Mouse (Mus musculus) brain, embryonic 14.5 days (tissue): ENCODE data around the gene Rel. TPM values are rescaled to one million over a fixed set of nuclear protein-coding genes. Genes with fewer than 3 reads are reported as not detected.
"Not testable (repeated sequence)": the region's sequence is repeated elsewhere in the genome, so short reads cannot be mapped to it uniquely, and the experiment has no call there.

Source experiments
- DNase-seq: peaks from one replicate; pipeline ENCODE4 v3.0.0-alpha.2; 2011; ENCODE audit warnings: low read depth
- CTCF ChIP-seq: fragments of 200-500 bp; IDR thresholded peaks from 2 replicates; pipeline ENCODE4 v1.5.1; 2012; ENCODE audit warnings: inconsistent platforms, mild to moderate bottlenecking, moderate library complexity, borderline replicate concordance; ENCODE audit not compliant: insufficient read depth, insufficient read length; ENCODE audit errors: extremely low read depth
- POLR2A ChIP-seq: fragments of 200-500 bp; IDR thresholded peaks from 2 replicates; pipeline ENCODE4 v1.6.1; 2012; ENCODE audit warnings: mild to moderate bottlenecking, inconsistent platforms, borderline replicate concordance; ENCODE audit not compliant: poor library complexity, insufficient read depth, insufficient read length, severe bottlenecking; ENCODE audit errors: extremely low read depth
- polyA plus RNA-seq: library from polyadenylated mRNA; depleted of rRNA; stranded (reverse); fragments of >200 nt; gene quantifications from 2 replicates; pipeline ENCODE4 v1.2.3, GENCODE M21; 2012; rRNA removed

The Rel gene
- 0.55 and 0.88 TPM in 2 replicates for polyA plus RNA-seq

DNA sequence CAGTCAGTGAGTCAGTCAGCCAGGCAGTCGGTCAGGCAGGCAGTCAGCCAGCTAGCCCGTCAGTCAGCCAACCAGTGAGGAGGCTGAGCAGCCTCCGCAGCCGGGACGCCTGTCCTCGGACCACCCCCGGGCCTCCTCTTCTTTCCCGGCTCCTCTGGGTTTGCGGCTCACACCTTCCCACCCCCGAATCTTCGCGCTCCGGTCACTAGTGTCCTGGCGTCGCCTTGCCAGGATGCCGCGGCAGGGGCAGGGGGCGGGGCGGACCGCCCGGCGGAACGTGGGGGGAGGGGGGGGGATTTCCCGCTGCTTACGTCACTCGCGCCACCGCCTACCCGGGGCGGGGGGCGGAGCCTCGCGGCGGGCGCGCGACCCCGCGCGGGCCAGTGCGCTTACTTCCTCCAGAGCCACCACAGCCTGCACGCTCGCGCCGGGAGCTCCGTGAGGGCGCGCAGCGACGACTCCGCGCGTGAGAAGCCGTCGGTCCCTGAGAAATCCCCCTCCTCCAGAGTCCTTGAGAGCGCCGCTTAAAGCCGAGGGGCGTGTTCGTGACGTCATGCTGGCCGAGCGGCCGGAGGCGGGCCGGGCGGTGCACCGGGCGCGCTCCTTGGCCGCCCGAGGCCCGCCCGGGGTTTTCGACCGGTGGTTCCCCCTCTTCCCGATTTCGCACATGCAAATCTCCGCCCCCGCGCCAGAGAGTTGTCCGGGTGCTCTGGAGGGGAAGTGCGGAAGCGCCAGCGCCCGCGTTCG, at the start of gene Rel:
Gene Rel (minus strand): TSS at position 211 of the 747 bp plus-strand sequence.
- TF ChIP-seq POLR2A (peak; percentile 59), CTCF (no peak)
- DNase-seq: peak; percentile 91

- DNase-seq: no peak
- TF ChIP-seq CTCF (no peak), POLR2A (no peak)
Observed at GRCm38 (mm10) chr11:23818745-23819144, 48.0 kb upstream of the Rel start.

DNA sequence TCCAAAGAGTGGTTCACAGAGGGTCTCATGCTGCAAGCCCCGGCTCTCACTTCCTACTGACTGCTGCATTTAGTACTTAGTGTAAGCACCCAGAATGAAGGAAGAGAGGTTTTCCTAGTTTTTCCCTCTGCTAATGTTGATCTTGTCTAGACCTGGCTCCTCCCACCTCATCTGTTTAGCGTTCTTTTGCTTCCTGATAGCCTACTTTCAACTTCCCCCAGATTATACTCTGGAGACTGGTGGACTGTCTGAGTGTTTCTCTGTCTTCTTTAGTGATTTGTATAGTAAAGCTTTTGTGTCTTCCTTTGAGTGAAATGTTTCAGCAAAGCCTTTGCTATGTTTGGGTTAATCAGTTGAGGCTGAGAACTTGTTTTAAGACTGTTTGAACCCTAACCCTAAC, 40.0 kb upstream of the Rel start:
- no peak for TF ChIP-seq POLR2A
- TF ChIP-seq CTCF: no peak

GRCm38 (mm10) chr11:23805716-23806115, 34.9 kb upstream of the Rel start:
- DNase-seq: no peak
- no peak for TF ChIP-seq POLR2A
- no peak for TF ChIP-seq CTCF

More for the DNA sequence above, 40.0 kb upstream of the Rel start:
- no peak for DNase-seq

DNA sequence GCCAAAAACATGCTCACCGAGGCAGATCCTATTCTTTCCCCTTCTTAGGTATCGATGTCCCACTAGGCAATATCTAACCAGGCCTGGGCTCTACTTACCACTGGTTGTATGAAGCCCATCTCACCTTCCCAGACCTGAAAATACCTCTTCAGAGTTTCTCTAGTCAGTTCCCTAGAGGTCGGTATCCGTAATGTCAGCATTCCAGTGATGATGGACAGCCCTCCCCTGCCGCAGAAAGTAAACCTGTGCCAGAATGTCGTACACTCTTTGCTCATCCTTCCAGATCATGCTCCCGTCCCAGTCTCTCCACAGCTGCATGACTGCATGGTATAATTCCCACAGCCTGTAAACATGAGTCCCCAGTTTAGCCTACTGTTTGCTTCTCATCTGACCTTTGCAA, 32.4 kb upstream of the Rel start:
- DNase-seq: no peak
- TF ChIP-seq POLR2A: no peak
- TF ChIP-seq CTCF: no peak

- TF ChIP-seq CTCF (no peak), POLR2A (no peak)
- no peak for DNase-seq
Observed at GRCm38 (mm10) chr11:23802256-23802655, 31.5 kb upstream of the Rel start.

GRCm38 (mm10) chr11:23801851-23802250, 31.1 kb upstream of the Rel start:
- no peak for TF ChIP-seq CTCF
- no peak for TF ChIP-seq POLR2A
- DNase-seq: no peak

DNA sequence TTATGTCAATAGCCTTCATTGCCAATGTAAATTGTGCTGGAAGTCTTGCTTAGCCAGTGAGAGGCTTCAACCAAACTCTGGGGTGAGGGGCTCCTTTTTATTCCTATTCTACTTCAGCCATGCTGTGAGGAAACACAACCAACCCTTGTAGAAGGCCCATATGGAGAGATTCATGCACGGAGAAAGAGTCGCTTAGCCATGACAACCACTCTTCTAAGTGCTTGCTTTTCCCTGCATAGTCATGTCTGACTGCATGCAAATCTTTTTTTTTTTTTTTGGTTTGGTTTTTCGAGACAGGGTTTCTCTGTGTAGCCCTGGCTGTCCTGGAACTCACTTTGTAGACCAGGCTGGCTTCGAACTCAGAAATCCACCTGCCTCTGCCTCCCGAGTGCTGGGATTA, 12.9 kb upstream of the Rel start:
- DNase-seq: not testable (repeated sequence)

DNA sequence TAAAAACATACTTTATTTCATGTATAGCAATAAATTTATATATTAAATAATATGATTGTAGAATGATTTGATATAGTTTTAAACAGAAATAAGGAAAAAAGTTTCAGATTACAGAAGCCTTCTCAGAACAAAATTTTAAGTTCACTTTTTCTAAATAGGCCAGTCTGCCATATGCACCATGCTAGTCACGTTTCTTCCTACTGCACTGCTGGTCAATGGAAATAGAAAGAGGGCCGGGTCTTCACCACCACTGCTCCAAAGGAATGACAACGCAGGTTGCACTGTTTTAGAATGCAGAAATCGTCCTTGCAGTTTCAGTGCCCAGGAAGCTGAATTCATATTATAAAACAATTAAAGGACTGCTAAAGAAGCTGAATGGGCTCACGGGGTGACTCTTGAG, 12.3 kb upstream of the Rel start:
- DNase-seq: no peak

DNA sequence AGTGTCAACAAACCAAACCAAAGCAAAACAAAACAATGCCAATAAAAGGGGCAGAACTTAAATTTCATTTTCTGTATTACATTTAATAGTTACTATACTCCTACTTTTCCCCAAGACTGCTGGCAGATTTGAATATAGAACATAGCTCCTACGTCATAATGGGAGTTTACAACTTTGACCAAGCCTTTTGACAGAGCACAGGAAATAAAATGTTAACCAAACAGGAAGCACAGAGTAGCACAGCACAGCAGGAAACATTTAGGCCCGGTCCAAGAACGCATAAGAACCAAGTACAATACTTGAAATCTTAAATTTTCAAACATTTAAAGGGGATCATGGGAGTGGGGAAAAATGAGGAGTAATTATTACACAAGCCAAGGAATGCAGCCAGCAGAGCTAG, 11.3 kb upstream of the Rel start:
- DNase-seq: no peak
- no peak for TF ChIP-seq CTCF
- no peak for TF ChIP-seq POLR2A

More for the DNA sequence above, 12.3 kb upstream of the Rel start:
- TF ChIP-seq CTCF: no peak
- no peak for TF ChIP-seq POLR2A

- TF ChIP-seq POLR2A: no peak
- no peak for TF ChIP-seq CTCF
- no peak for DNase-seq
Observed at GRCm38 (mm10) chr11:23778787-23779201, 8.0 kb upstream of the Rel start.

DNA sequence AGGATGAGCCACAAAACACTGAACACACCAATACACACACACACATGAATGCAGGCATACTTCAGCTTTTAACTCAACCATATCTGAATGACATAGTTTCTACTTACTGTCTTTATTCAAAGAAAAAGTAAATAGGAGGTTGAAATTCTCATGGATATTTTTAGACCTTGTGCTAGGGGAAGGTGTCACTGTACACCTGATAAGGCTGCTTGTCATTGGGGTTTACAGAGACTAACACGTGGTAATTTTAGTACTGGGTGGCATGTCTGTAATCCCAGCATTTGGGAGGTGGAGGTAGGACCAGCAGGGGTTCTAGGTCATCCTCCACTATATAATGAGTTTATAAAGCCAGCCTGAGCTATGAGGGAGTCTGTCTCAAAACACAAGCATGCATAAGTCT, 1.7 kb upstream of the Rel start:
- no peak for TF ChIP-seq CTCF
- TF ChIP-seq POLR2A: no peak

More for the DNA sequence above, 1.7 kb upstream of the Rel start:
- DNase-seq: no peak
